Mouse (Mus musculus): Measurements from ENCODE around the gene Huwe1.

DNA sequence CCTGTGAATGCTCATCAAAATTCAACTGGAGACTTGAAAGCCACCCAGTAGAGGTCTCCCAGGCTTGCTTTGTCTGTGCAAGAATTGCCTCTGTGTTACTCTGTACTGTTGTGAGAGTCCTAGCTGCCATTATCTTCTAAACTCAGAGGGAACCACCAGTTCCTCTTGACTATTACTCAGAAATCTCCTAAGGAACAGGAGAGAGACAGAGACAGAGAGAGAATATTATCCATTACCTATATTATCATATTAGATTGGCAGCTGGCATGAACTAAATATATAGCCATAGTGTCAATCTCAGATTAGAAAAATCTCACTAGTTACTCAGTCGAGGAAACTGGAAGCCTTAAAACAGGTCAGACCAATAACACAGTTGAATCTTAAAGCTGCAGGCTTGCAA lies 149.6 kb downstream of the Huwe1 start:
- no peak for TF ChIP-seq CTCF (IDR thresholded peaks at IDR 0.05; ENCODE audit: extremely low read depth, insufficient read depth, insufficient read length, insufficient replicate concordance)
- no peak for TF ChIP-seq POLR2A (IDR thresholded peaks at IDR 0.05; ENCODE audit: low read depth, low read length)

All from spleen, adult 2 months (tissue).